Mouse (Mus musculus) right cerebral cortex, adult 2 months (tissue): ENCODE data around the gene Dst.
A peak's percentile ranks its signal among the peaks of the same experiment; 100 is the strongest.

Source experiments
- DNase-seq, 2 experiments: peaks; one replicate each; pipeline ENCODE4 v3.0.0; 2021 to 2022; ENCODE audit warnings: low spot score in 2 of 2

The Dst gene

GRCm38 (mm10) chr1:34174961-34175360 is 266.9 kb downstream of the Dst start:
- no peak for DNase-seq

GRCm38 (mm10) chr1:34178022-34178727 is 270.1 kb downstream of the Dst start:
- DNase-seq, result no peak

GRCm38 (mm10) chr1:34179756-34180155 is 271.7 kb downstream of the Dst start:
- no peak for DNase-seq

GRCm38 (mm10) chr1:34182406-34183249 is 274.6 kb downstream of the Dst start:
- peak; percentile 64 to 65 for DNase-seq

GRCm38 (mm10) chr1:34183250-34183926 is 275.4 kb downstream of the Dst start:
- DNase-seq, result no peak

GRCm38 (mm10) chr1:34184266-34184665 is 276.2 kb downstream of the Dst start:
- no peak for DNase-seq

GRCm38 (mm10) chr1:34186033-34186432 is 278.0 kb downstream of the Dst start:
- no peak for DNase-seq

- DNase-seq, result no peak
These were observed 279.5 kb downstream of the Dst start for GRCm38 (mm10) chr1:34187501-34187900.

- DNase-seq, result no peak
These were observed 280.8 kb downstream of the Dst start for GRCm38 (mm10) chr1:34188721-34189236.

GRCm38 (mm10) chr1:34189318-34189717 is 281.3 kb downstream of the Dst start:
- DNase-seq, result no peak

GRCm38 (mm10) chr1:34189970-34190369 is 281.9 kb downstream of the Dst start:
- peak; percentile 53 to 63 for DNase-seq

- peak in 1 of 2 experiments; percentile 34 for DNase-seq
These were observed 284.1 kb downstream of the Dst start for GRCm38 (mm10) chr1:34192174-34192573.

GRCm38 (mm10) chr1:34200791-34201190 is 292.8 kb downstream of the Dst start:
- no peak for DNase-seq

GRCm38 (mm10) chr1:34201483-34201882 is 293.5 kb downstream of the Dst start:
- no peak for DNase-seq

GRCm38 (mm10) chr1:34211704-34212103 is 303.7 kb downstream of the Dst start:
- no peak for DNase-seq

- no peak for DNase-seq
These were observed 308.4 kb downstream of the Dst start for GRCm38 (mm10) chr1:34216456-34216855.

GRCm38 (mm10) chr1:34218323-34218722 is 310.3 kb downstream of the Dst start:
- peak; percentile 78 to 83 for DNase-seq

GRCm38 (mm10) chr1:34218801-34219200 is 310.8 kb downstream of the Dst start:
- DNase-seq, result no peak

- no peak for DNase-seq
These were observed 312.1 kb downstream of the Dst start for GRCm38 (mm10) chr1:34220094-34220601.

- DNase-seq, result no peak
These were observed 315.8 kb downstream of the Dst start for GRCm38 (mm10) chr1:34223866-34224265.

- no peak for DNase-seq
These were observed 319.7 kb downstream of the Dst start for GRCm38 (mm10) chr1:34227676-34228075.

- DNase-seq, result no peak
These were observed 323.0 kb downstream of the Dst start for GRCm38 (mm10) chr1:34231041-34231440.
